Mouse (Mus musculus) C2C12 (cell line): ENCODE data around the gene Git2. TPM values are rescaled to one million over a fixed set of nuclear protein-coding genes. Genes with fewer than 3 reads are reported as not detected.

Experiments used
- H3K27me3 ChIP-seq: one replicate; pipeline ENCODE4 v1.6.1; 2011; ENCODE audit not compliant: control insufficient read depth, insufficient read depth, insufficient read length
- H3K36me3 ChIP-seq: one replicate; pipeline ENCODE4 v1.6.1; 2011; ENCODE audit not compliant: control insufficient read depth, insufficient read depth
- H3K4me3 ChIP-seq: one replicate; pipeline ENCODE4 v1.5.1; 2011; ENCODE audit warnings: mild to moderate bottlenecking, control low read depth; ENCODE audit not compliant: poor library complexity, insufficient read depth, severe bottlenecking
- H3K79me2 ChIP-seq: one replicate; pipeline ENCODE4 v1.6.1; 2011; ENCODE audit not compliant: control insufficient read depth, insufficient read depth
- H3K79me3 ChIP-seq: one replicate; pipeline ENCODE4 v1.6.1; 2011; ENCODE audit warnings: low read depth, control low read depth
- H3ac ChIP-seq: one replicate; pipeline ENCODE3; 2011; ENCODE audit warnings: low read depth; ENCODE audit not compliant: control insufficient read depth, insufficient read length
- CEBPB ChIP-seq: IDR thresholded peaks from one replicate; pipeline ENCODE4 v1.6.1; 2011; ENCODE audit warnings: low read depth, mild to moderate bottlenecking, control low read depth, moderate library complexity
- CTCF ChIP-seq: IDR thresholded peaks from one replicate; pipeline ENCODE4 v1.5.1; 2011; ENCODE audit not compliant: control insufficient read depth, insufficient read depth, insufficient read length
- FOSL1 ChIP-seq: IDR thresholded peaks from one replicate; pipeline ENCODE4 v1.8.0; 2011; ENCODE audit warnings: mild to moderate bottlenecking, low read length; ENCODE audit not compliant: poor library complexity, insufficient read depth, severe bottlenecking
- MAX ChIP-seq: IDR thresholded peaks from one replicate; pipeline ENCODE4 v1.6.1; 2011; ENCODE audit warnings: mild to moderate bottlenecking, control low read depth
- MYOD1 ChIP-seq: IDR thresholded peaks from one replicate; pipeline ENCODE4 v1.6.1; 2011; ENCODE audit warnings: low read depth; ENCODE audit not compliant: control insufficient read depth, insufficient read length
- MYOG ChIP-seq: IDR thresholded peaks from one replicate; pipeline ENCODE4 v1.6.1; 2011; ENCODE audit not compliant: control insufficient read depth, insufficient read length; ENCODE audit errors: extremely low read depth
- USF1 ChIP-seq: IDR thresholded peaks from one replicate; pipeline ENCODE4 v1.6.1; 2011; ENCODE audit warnings: low read depth, mild to moderate bottlenecking, control low read depth, moderate library complexity
- polyA plus RNA-seq: library from polyadenylated mRNA; unstranded; fragments of >200 nt; fragmentation: generic; extraction: Trizol; gene quantifications from one replicate; pipeline ENCODE4 v1.2.1, GENCODE M21; 2012; ENCODE audit warnings: missing spikeins

Git2 gene
- polyA plus RNA-seq, 1 experiment, result 19.5 TPM

GRCm38 (mm10) chr5:114698044-114698746 is 77.1 kb downstream of the Git2 start:
- no peak overlapping the region for H3ac ChIP-seq
- H3K4me3 ChIP-seq, result no peak overlapping the region
- H3K79me3 ChIP-seq, result no peaks in the 10 kb centered on the region
- no peaks in the 10 kb centered on the region for H3K36me3 ChIP-seq
- H3K79me2 ChIP-seq, result no peaks in the 10 kb centered on the region
- TF ChIP-seq FOSL1 (no peak), MYOG (no peak), USF1 (no peak), MYOD1 (no peak), CEBPB (no peak), MAX (no peak), CTCF (no peak)
- peaks cover 10% of the 10 kb centered on the region for H3K27me3 ChIP-seq

GRCm38 (mm10) chr5:114696939-114697338 is 78.4 kb downstream of the Git2 start:
- H3K36me3 ChIP-seq, result no peaks in the 10 kb centered on the region
- TF ChIP-seq CTCF, result no peak
- TF ChIP-seq FOSL1, result no peak
- no peak for TF ChIP-seq CEBPB
- TF ChIP-seq MYOG, result no peak
- no peak for TF ChIP-seq MAX
- TF ChIP-seq USF1, result no peak
- no peak for TF ChIP-seq MYOD1
- H3ac ChIP-seq, result no peak overlapping the region
- H3K79me3 ChIP-seq, result no peaks in the 10 kb centered on the region
- H3K4me3 ChIP-seq, result no peak overlapping the region
- no peaks in the 10 kb centered on the region for H3K79me2 ChIP-seq
- peaks cover 10% of the 10 kb centered on the region for H3K27me3 ChIP-seq

GRCm38 (mm10) chr5:114695775-114696174 is 79.5 kb downstream of the Git2 start:
- TF ChIP-seq MYOG, result no peak
- TF ChIP-seq MAX, result no peak
- TF ChIP-seq FOSL1, result no peak
- TF ChIP-seq MYOD1, result no peak
- no peak for TF ChIP-seq CEBPB
- no peak for TF ChIP-seq USF1
- TF ChIP-seq CTCF, result no peak
- H3ac ChIP-seq, result no peak overlapping the region
- no peaks in the 10 kb centered on the region for H3K79me2 ChIP-seq
- H3K79me3 ChIP-seq, result no peaks in the 10 kb centered on the region
- H3K27me3 ChIP-seq, result peaks cover 10% of the 10 kb centered on the region
- no peaks in the 10 kb centered on the region for H3K36me3 ChIP-seq
- no peak overlapping the region for H3K4me3 ChIP-seq

- Histone ChIP-seq H3K79me3 (peaks cover 13% of the 10 kb centered on the region), H3ac (peak within 1 kb of the TSS; percentile 71), H3K36me3 (no peaks in the 10 kb centered on the region), H3K27me3 (peaks cover 10% of the 10 kb centered on the region), H3K4me3 (peak within 1 kb of the TSS; percentile 56), H3K79me2 (peaks cover 45% of the 10 kb centered on the region)
- peak; percentile 83 for TF ChIP-seq CTCF
- TF ChIP-seq FOSL1, result no peak
- no peak for TF ChIP-seq CEBPB
Measured at GRCm38 (mm10) chr5:114690633-114691567, 84.4 kb downstream of the Git2 start, which contains the start of gene Gltp. TSS of gene Gltp (minus strand) at chr5:114690984.

- Histone ChIP-seq H3K79me2 (peaks cover 54% of the 10 kb centered on the region), H3ac (peak overlapping the region; percentile 24), H3K36me3 (no peaks in the 10 kb centered on the region), H3K27me3 (peaks cover 10% of the 10 kb centered on the region), H3K4me3 (peak overlapping the region; percentile 56), H3K79me3 (peaks cover 13% of the 10 kb centered on the region)
- no peak for TF ChIP-seq MYOD1
Measured at GRCm38 (mm10) chr5:114689700-114690366, 85.5 kb downstream of the Git2 start.
